Mouse (Mus musculus) neural tube, embryonic 14.5 days (tissue): ENCODE results near the gene Hoxb5. TPM values are rescaled to one million over a fixed set of nuclear protein-coding genes. Genes with fewer than 3 reads are reported as not detected.

Experiments
- ATAC-seq: fragments of 200-750 bp; cut with Nextera tagmentation; 2 replicates; pipeline ENCODE4 v1.8.0; 2017; ENCODE audit warnings: low read depth, mild to moderate bottlenecking, moderate TSS enrichment, moderate library complexity
- H3K27ac ChIP-seq: fragments of 300-500 bp; sonication (generic); 2 replicates; pipeline ENCODE4 v1.5.1; 2014; ENCODE audit warnings: low read depth, mild to moderate bottlenecking, control low read depth, low read length, moderate library complexity, mixed read lengths
- H3K27me3 ChIP-seq: fragments of 300-500 bp; sonication (generic); 2 replicates; pipeline ENCODE4 v1.6.1; 2014; ENCODE audit warnings: low read length; ENCODE audit not compliant: control insufficient read depth, insufficient read depth
- H3K36me3 ChIP-seq: fragments of 300-500 bp; sonication (generic); 2 replicates; pipeline ENCODE4 v1.6.1; 2014; ENCODE audit warnings: low read length, mixed read lengths; ENCODE audit not compliant: control insufficient read depth, insufficient read depth
- H3K4me1 ChIP-seq: fragments of 300-500 bp; sonication (generic); 2 replicates; pipeline ENCODE4 v1.6.1; 2014; ENCODE audit warnings: low read length; ENCODE audit not compliant: control insufficient read depth, insufficient read depth
- H3K4me2 ChIP-seq: fragments of 300-500 bp; sonication (generic); 2 replicates; pipeline ENCODE4 v1.6.1; 2014; ENCODE audit warnings: mild to moderate bottlenecking, low read depth, low read length, control low read depth
- H3K4me3 ChIP-seq: fragments of 300-500 bp; sonication (generic); 2 replicates; pipeline ENCODE4 v1.5.1; 2014; ENCODE audit warnings: low read depth, low read length, control low read depth, mixed read lengths
- H3K9ac ChIP-seq: fragments of 300-500 bp; sonication (generic); replicated peaks from 2 replicates; pipeline ENCODE4 v1.6.1; 2014; ENCODE audit warnings: low read depth, mild to moderate bottlenecking, control low read depth, low read length, mixed read lengths
- H3K9me3 ChIP-seq: fragments of 300-500 bp; sonication (generic); 2 replicates; pipeline ENCODE4 v1.6.1; 2016; ENCODE audit warnings: low read length; ENCODE audit not compliant: control insufficient read depth
- WGBS: fragments of 180-500 bp; shearing (Covaris S2); extraction: QIAGEN DNeasy Blood & Tissue Kit; methylation state at CpG from one replicate; pipeline ENCODE4 v1.1.7; 2014; 5-methylcytosine and 5-hydroxymethylcytosine counted together
- polyA plus RNA-seq: library from polyadenylated mRNA; unstranded; fragments of >200 nt; fragmentation: Nextera tagmentation; extraction: Ambion mirVana; gene quantifications from 2 replicates; pipeline ENCODE4 v1.2.1, GENCODE M21; 2014

Gene Hoxb5
- polyA plus RNA-seq = 49.1 and 52.4 TPM in 2 replicates

DNA sequence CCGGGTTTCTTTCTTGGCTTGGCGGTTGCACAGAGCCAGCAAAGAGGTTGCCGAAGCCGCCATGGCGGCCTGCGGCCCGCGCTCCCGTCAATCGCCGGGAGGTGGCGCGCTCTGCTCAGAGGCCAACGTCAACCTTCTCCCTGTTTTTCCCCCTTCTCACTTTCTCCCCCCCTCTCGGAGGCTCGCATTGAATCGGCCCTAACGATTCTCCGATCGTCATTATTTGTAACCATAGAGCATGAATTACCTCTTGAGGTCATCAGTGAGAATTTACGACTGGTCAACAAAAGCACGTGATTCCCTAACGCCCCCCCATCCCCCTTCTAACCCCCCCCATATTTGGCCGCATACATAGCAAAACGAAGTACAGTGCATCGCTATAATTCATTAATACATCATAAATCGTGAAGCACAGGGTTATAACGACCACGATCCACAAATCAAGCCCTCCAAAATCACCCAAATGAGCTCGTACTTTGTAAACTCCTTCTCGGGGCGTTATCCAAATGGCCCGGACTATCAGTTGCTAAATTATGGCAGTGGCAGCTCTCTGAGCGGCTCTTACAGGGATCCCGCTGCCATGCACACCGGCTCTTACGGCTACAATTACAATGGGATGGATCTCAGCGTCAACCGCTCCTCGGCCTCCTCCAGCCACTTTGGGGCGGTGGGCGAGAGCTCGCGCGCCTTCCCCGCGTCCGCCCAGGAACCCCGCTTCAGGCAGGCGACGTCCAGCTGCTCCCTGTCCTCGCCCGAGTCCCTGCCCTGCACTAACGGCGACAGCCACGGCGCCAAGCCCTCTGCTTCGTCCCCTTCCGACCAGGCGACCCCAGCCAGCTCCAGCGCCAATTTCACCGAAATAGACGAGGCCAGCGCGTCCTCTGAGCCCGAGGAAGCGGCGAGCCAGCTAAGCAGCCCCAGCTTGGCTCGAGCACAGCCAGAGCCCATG, at the start of gene Hoxb5:
Gene Hoxb5 (plus strand): TSS at position 186 of the 949 bp plus-strand sequence.
- peak within 1 kb of the TSS; percentile 95 for H3K4me3 ChIP-seq
- no peaks in the 10 kb centered on the region for H3K27me3 ChIP-seq
- peak; percentile 55 for ATAC-seq
- peak within 1 kb of the TSS; percentile 100 for H3K27ac ChIP-seq
- WGBS = 1% methylated on average over 69 of the region's 69 CpGs
- H3K36me3 ChIP-seq = peaks cover 39% of the 10 kb centered on the region
- H3K9ac ChIP-seq = peak within 1 kb of the TSS; percentile 100
- H3K9me3 ChIP-seq = no peaks in the 10 kb centered on the region
- H3K4me1 ChIP-seq = peaks cover 47% of the 10 kb centered on the region
- H3K4me2 ChIP-seq = peak within 1 kb of the TSS; percentile 100

DNA sequence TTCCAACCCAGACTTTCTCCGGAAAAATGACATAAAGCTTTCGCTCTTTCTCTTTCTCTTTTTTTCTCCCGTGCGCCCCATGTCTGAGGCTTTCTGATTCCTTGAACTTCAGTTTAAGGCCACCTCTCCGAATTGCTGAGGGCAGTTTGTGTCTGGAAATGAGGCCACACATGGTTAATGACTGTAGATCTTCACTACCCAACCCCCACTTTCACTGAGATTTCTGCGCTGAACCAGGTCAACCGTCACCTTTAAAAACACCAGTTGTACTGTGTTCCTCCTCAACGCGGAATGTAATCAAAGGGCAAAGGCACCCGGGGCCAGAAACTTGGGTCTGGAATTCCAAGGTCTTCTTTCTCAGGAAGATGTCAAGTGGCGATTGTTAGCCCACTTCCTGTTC, 48.9 kb upstream of the Hoxb5 start:
- H3K9ac ChIP-seq = no peak overlapping the region; the same call in 1 of the 2 replicates
- H3K27me3 ChIP-seq = 0 out of 2 replicates have a peak, but pooled peaks cover 2% of the 10 kb centered on the region
- H3K27ac ChIP-seq = no peak overlapping the region
- WGBS = 3% methylated on average over 11 of the region's 11 CpGs
- peak overlapping the region; percentile 45 for H3K4me3 ChIP-seq
- ATAC-seq = no peak
- no peaks in the 10 kb centered on the region for H3K36me3 ChIP-seq
- peaks cover 17% of the 10 kb centered on the region for H3K4me1 ChIP-seq
- H3K9me3 ChIP-seq = no peaks in the 10 kb centered on the region
- peak overlapping the region; percentile 56 for H3K4me2 ChIP-seq

DNA sequence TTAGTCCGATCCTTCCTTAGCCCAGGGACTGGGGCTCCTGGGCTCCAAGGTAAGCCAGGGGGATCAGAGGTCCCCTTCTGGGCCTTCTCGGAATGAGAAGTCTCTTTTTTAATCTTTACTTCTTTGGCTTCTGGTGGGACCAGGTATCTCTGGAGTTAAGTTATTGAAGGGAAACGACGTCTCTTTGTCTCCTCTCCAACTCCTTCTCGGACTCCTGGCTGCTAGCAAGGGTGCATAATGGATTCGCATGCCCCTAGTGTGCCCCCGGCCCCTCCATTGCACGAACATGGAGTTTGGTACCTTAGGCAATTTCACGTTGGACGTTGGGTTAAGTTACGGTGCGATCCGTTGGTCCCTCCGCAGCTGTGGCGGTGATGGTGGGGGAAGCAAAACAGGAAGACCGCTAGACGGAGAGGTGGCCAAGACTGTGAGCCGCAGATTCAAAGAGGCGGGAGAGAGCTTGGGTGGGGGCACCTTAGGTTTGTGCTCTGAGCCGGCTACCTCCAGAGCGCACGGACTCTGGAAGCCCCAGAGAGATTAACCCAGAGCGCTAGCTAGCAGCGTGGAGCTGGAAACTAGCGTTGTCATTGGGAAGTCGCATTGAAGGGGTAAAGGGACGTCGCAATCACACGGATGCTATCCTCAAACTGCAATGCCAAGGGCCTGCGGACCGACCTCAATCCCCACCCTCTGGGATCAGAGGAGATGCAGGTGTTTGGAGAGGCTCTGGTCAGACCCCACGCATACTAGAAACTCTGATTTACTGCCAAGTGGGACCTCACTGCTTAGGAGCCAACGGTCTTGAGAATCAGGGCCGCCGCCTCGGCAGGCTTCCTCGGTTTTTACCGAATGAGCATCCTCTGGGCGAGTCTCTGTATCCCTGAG, 47.8 kb upstream of the Hoxb5 start:
- 4% methylated on average over 39 of the region's 39 CpGs for WGBS
- no peaks in the 10 kb centered on the region for H3K9me3 ChIP-seq
- no peaks in the 10 kb centered on the region for H3K36me3 ChIP-seq
- no peak overlapping the region for H3K27ac ChIP-seq
- 0 out of 2 replicates have a peak, but pooled peaks cover 2% of the 10 kb centered on the region for H3K27me3 ChIP-seq
- no peak for ATAC-seq
- H3K4me2 ChIP-seq = peak overlapping the region; percentile 56
- peaks cover 21% of the 10 kb centered on the region for H3K4me1 ChIP-seq
- peak overlapping the region; percentile 47 for H3K9ac ChIP-seq
- peak overlapping the region; percentile 31 for H3K4me3 ChIP-seq

DNA sequence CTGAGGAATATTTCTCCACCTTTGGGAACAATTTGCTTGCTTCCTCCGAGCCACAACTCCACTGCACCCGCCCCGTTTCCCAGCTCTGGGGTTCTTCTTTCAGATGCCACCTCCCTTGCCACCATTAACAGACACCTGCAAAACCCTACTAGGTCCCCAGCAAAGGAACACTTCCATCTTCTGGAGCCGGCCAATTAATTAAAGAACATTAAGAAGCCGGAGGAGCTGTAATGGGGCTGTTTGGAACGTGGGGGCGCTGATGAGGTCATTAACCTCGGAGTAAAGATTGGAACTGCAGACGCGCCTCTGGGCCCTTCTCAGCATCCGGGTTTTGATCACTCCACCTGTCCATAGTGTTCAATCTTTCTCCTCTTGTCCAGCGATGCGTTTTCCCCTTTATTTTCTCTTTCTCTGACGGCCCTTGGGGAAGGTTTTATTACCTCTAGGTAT, 47.1 kb upstream of the Hoxb5 start:
- ATAC-seq = no peak
- Histone ChIP-seq H3K9ac (peak overlapping the region; percentile 47; the same call in 1 of the 2 replicates), H3K4me1 (peaks cover 25% of the 10 kb centered on the region), H3K27me3 (0 out of 2 replicates have a peak, but pooled peaks cover 2% of the 10 kb centered on the region), H3K4me2 (peak overlapping the region; percentile 56), H3K36me3 (no peaks in the 10 kb centered on the region), H3K4me3 (peak overlapping the region; percentile 31; the same call in 1 of the 2 replicates), H3K9me3 (no peaks in the 10 kb centered on the region), H3K27ac (no peak overlapping the region)
- 6% methylated on average over 14 of the region's 14 CpGs for WGBS

DNA sequence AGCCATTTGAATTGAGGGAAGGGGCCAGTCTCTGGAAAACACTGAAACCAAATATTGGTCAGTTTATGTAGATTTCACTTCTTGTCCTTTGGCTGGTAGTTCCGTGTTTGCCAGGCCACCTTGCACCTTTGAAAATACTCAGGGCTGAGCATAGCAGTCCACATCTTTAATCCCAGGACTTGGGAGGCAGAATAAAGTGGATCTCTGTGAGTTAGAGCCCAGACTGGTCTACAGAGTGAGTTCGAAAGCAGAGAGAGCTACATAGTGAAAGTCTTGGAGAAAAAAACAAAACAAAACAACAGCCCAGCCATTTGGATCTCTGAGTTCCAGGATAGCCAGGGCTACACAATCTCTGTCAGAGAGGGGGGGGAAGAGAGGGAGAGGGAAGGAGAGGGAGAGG, 46.0 kb upstream of the Hoxb5 start:
- H3K4me1 ChIP-seq = peaks cover 28% of the 10 kb centered on the region
- H3K9ac ChIP-seq = no peak overlapping the region
- ATAC-seq = no peak
- no peak overlapping the region for H3K4me3 ChIP-seq
- H3K9me3 ChIP-seq = no peaks in the 10 kb centered on the region
- 0 out of 2 replicates have a peak, but pooled peaks cover 2% of the 10 kb centered on the region for H3K27me3 ChIP-seq
- no peaks in the 10 kb centered on the region for H3K36me3 ChIP-seq
- no peak overlapping the region for H3K27ac ChIP-seq
- 33% methylated on average over 2 of the region's 2 CpGs for WGBS
- H3K4me2 ChIP-seq = peak overlapping the region; percentile 9; the same call in 1 of the 2 replicates

DNA sequence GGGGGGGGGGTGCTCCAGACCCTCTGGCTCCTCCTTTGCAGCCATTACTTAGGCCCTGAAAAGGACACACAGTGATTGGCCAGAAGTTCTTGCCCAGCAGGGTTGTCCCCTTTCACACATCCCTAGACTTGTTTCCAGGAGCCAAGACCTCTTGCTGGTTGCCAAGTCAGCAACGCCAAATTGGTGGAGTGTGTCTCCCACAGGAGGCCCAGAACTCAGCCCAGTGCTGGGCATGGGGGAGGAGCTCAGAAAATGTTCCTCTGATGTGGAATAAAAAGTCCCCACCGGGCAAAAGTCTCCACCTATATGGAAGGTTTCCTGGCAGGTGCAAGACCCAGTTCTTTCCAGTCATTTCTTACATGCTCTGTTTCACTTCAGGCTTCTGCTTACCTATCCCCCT, 44.1 kb upstream of the Hoxb5 start:
- Histone ChIP-seq H3K4me3 (no peak overlapping the region), H3K36me3 (no peaks in the 10 kb centered on the region), H3K9ac (no peak overlapping the region), H3K9me3 (no peaks in the 10 kb centered on the region), H3K4me1 (peaks cover 38% of the 10 kb centered on the region), H3K4me2 (no peak overlapping the region), H3K27ac (no peak overlapping the region), H3K27me3 (0 out of 2 replicates have a peak, but pooled peaks cover 2% of the 10 kb centered on the region)
- WGBS = 5% methylated on average over 2 of the region's 2 CpGs
- no peak for ATAC-seq

DNA sequence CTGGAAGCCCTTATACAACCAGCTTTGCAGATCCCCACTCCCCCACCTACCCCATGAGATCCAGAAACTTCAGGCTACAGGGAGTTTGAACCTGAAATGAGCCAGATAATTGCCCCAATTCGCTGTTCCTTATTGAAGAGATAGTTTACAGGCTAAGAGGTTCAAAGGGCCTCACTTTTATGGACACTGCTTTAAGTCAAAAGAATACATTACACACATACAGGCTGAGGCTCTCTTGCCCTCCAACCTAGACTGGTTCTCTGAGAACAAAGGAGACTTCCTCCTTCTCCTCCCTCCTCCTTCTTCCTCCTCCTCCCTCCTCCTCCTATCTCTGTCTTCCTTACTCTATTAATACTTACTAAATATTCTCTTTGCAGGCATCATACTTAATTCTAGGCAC, 43.6 kb upstream of the Hoxb5 start:
- 14% methylated on average over 1 of the region's 1 CpGs for WGBS
- Histone ChIP-seq H3K9me3 (no peaks in the 10 kb centered on the region), H3K4me3 (no peak overlapping the region), H3K27me3 (0 out of 2 replicates have a peak, but pooled peaks cover 2% of the 10 kb centered on the region), H3K36me3 (no peaks in the 10 kb centered on the region), H3K4me1 (peaks cover 42% of the 10 kb centered on the region), H3K9ac (no peak overlapping the region), H3K27ac (no peak overlapping the region), H3K4me2 (no peak overlapping the region)
- ATAC-seq = no peak

DNA sequence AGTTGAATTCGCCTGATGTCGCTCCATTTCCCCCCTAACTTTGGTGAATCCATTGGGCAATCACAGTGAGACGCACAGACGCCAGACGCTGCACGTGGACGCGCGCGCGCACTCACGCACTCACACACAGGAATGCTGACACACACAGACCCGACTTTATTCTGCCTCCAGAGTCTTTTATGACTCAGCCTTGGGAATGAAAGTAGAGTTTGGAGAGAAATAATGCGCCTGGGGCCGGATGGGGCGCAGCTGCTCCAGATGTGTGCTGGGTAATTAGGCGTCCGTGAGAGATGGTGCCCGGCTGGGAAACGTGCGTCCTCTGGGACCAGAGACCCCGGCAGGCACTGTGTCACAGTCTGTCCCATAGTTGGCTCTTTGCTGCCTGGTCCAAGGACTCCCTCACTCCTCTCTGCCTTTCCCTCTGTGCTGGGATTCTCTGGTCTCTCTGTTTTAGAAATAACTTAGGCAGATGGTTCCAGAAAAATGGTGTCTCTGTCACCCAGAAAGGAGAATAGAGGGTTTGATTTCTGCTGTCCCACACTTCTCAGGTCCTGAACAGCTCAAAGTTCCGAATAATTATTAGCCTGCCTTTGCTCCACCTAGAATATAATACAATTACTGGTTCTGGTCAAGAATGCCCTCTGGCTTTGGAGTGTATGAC, 42.7 kb upstream of the Hoxb5 start:
- peak overlapping the region; percentile 28; the same call in 1 of the 2 replicates for H3K4me2 ChIP-seq
- peaks cover 43% of the 10 kb centered on the region for H3K4me1 ChIP-seq
- WGBS = 3% methylated on average over 23 of the region's 23 CpGs
- peak overlapping the region; percentile 49; the same call in 1 of the 2 replicates for H3K27ac ChIP-seq
- H3K9me3 ChIP-seq = no peaks in the 10 kb centered on the region
- no peak overlapping the region; the same call in 1 of the 2 replicates for H3K4me3 ChIP-seq
- peak; percentile 64; the same call in 1 of the 2 replicates for ATAC-seq
- no peak overlapping the region for H3K9ac ChIP-seq
- no peaks in the 10 kb centered on the region for H3K36me3 ChIP-seq
- 0 out of 2 replicates have a peak, but pooled peaks cover 2% of the 10 kb centered on the region for H3K27me3 ChIP-seq
